Mouse (Mus musculus): ENCODE data around the gene Tsacc. TPM values are rescaled to one million over a fixed set of nuclear protein-coding genes. Genes with fewer than 3 reads are reported as not detected.

Tsacc gene
- 3.9 TPM for polyA plus RNA-seq (2014; fragmentation: Illumina TruSeq; extraction: RNeasy Lipid Tissue Mini Kit (QIAGEN cat#74804); ENCODE audit: low read depth, low replicate concordance)

GRCm38 (mm10) chr3:88296561-88297318 lies at the start of gene Tsacc, which contains the start of gene Cct3:
Gene Tsacc (minus strand): TSS chr3:88296999.
Gene Cct3 (plus strand): TSS chr3:88297116.

GRCm38 (mm10) chr3:88336058-88337013 lies 39.5 kb upstream of the Tsacc start, which contains the start of the genes Tmem79 and Smg5:
Gene Tmem79 (minus strand): TSS chr3:88336148.
Gene Smg5 (plus strand): TSS chr3:88336260.

GRCm38 (mm10) chr3:88324951-88325405 lies 28.2 kb upstream of the Tsacc start, which contains the start of gene Glmp:
Gene Glmp (plus strand): TSS chr3:88325023.

GRCm38 (mm10) chr3:88287110-88287509 lies 9.7 kb downstream of the Tsacc start, which contains the start of gene Gm38392:
Gene Gm38392 (minus strand): TSS chr3:88287210.

GRCm38 (mm10) chr3:88254268-88254926 lies 42.4 kb downstream of the Tsacc start, which contains the start of gene Rhbg:
Gene Rhbg (minus strand): TSS chr3:88254709.

Other genes with a start within 250 kb of the Tsacc start
- 37.4 TPM for gene Naxe, start 238.5 kb downstream of the Tsacc start, polyA plus RNA-seq (2014; fragmentation: Illumina TruSeq; extraction: RNeasy Lipid Tissue Mini Kit (QIAGEN cat#74804); ENCODE audit: low read depth, low replicate concordance)
- not detected for gene Ttc24, start 218.7 kb downstream of the Tsacc start, polyA plus RNA-seq (2014; fragmentation: Illumina TruSeq; extraction: RNeasy Lipid Tissue Mini Kit (QIAGEN cat#74804); ENCODE audit: low read depth, low replicate concordance)
- gene Iqgap3, start 215.0 kb downstream of the Tsacc start, polyA plus RNA-seq (2014; fragmentation: Illumina TruSeq; extraction: RNeasy Lipid Tissue Mini Kit (QIAGEN cat#74804); ENCODE audit: low read depth, low replicate concordance), result 0.47 TPM
- 17.6 TPM for gene Mef2d, start 154.6 kb downstream of the Tsacc start, polyA plus RNA-seq (2014; fragmentation: Illumina TruSeq; extraction: RNeasy Lipid Tissue Mini Kit (QIAGEN cat#74804); ENCODE audit: low read depth, low replicate concordance)
- gene Rhbg, start 42.3 kb downstream of the Tsacc start, polyA plus RNA-seq (2014; fragmentation: Illumina TruSeq; extraction: RNeasy Lipid Tissue Mini Kit (QIAGEN cat#74804); ENCODE audit: low read depth, low replicate concordance), result not detected
- not detected for gene Gm38392, start 9.8 kb downstream of the Tsacc start, polyA plus RNA-seq (2014; fragmentation: Illumina TruSeq; extraction: RNeasy Lipid Tissue Mini Kit (QIAGEN cat#74804); ENCODE audit: low read depth, low replicate concordance)
- gene Cct3, start 117 bp upstream of the Tsacc start, polyA plus RNA-seq (2014; fragmentation: Illumina TruSeq; extraction: RNeasy Lipid Tissue Mini Kit (QIAGEN cat#74804); ENCODE audit: low read depth, low replicate concordance), result 157 TPM
- 2.6 TPM for gene Glmp, start 28.0 kb upstream of the Tsacc start, polyA plus RNA-seq (2014; fragmentation: Illumina TruSeq; extraction: RNeasy Lipid Tissue Mini Kit (QIAGEN cat#74804); ENCODE audit: low read depth, low replicate concordance)
- 0.29 TPM for gene Tmem79, start 39.1 kb upstream of the Tsacc start, polyA plus RNA-seq (2014; fragmentation: Illumina TruSeq; extraction: RNeasy Lipid Tissue Mini Kit (QIAGEN cat#74804); ENCODE audit: low read depth, low replicate concordance)
- gene Smg5, start 39.3 kb upstream of the Tsacc start, polyA plus RNA-seq (2014; fragmentation: Illumina TruSeq; extraction: RNeasy Lipid Tissue Mini Kit (QIAGEN cat#74804); ENCODE audit: low read depth, low replicate concordance), result 21.1 TPM
- not detected for gene Paqr6, start 67.6 kb upstream of the Tsacc start, polyA plus RNA-seq (2014; fragmentation: Illumina TruSeq; extraction: RNeasy Lipid Tissue Mini Kit (QIAGEN cat#74804); ENCODE audit: low read depth, low replicate concordance)
- not detected for gene Bglap3, start 75.7 kb upstream of the Tsacc start, polyA plus RNA-seq (2014; fragmentation: Illumina TruSeq; extraction: RNeasy Lipid Tissue Mini Kit (QIAGEN cat#74804); ENCODE audit: low read depth, low replicate concordance)
- not detected for gene Bglap2, start 81.7 kb upstream of the Tsacc start, polyA plus RNA-seq (2014; fragmentation: Illumina TruSeq; extraction: RNeasy Lipid Tissue Mini Kit (QIAGEN cat#74804); ENCODE audit: low read depth, low replicate concordance)
- gene Bglap, start 87.5 kb upstream of the Tsacc start, polyA plus RNA-seq (2014; fragmentation: Illumina TruSeq; extraction: RNeasy Lipid Tissue Mini Kit (QIAGEN cat#74804); ENCODE audit: low read depth, low replicate concordance), result not detected
- gene Pmf1, start 113.3 kb upstream of the Tsacc start, polyA plus RNA-seq (2014; fragmentation: Illumina TruSeq; extraction: RNeasy Lipid Tissue Mini Kit (QIAGEN cat#74804); ENCODE audit: low read depth, low replicate concordance), result 3.0 TPM
- gene Slc25a44, start 128.1 kb upstream of the Tsacc start, polyA plus RNA-seq (2014; fragmentation: Illumina TruSeq; extraction: RNeasy Lipid Tissue Mini Kit (QIAGEN cat#74804); ENCODE audit: low read depth, low replicate concordance), result 21.4 TPM
- 2.4 TPM for gene Sema4a, start 164.2 kb upstream of the Tsacc start, polyA plus RNA-seq (2014; fragmentation: Illumina TruSeq; extraction: RNeasy Lipid Tissue Mini Kit (QIAGEN cat#74804); ENCODE audit: low read depth, low replicate concordance)
- gene Lmna, start 213.0 kb upstream of the Tsacc start, polyA plus RNA-seq (2014; fragmentation: Illumina TruSeq; extraction: RNeasy Lipid Tissue Mini Kit (QIAGEN cat#74804); ENCODE audit: low read depth, low replicate concordance), result 4.2 TPM
- 2.4 TPM for gene Mex3a, start 235.4 kb upstream of the Tsacc start, polyA plus RNA-seq (2014; fragmentation: Illumina TruSeq; extraction: RNeasy Lipid Tissue Mini Kit (QIAGEN cat#74804); ENCODE audit: low read depth, low replicate concordance)

Measured in adrenal gland, adult 10 weeks (tissue).